Mouse (Mus musculus) heart, adult 11 months (tissue): ENCODE results near the gene Zfp30.

ENCODE experiments used
- DNase-seq: peaks from one replicate; pipeline ENCODE4 v3.0.0; 2022

The Zfp30 gene

GRCm38 (mm10) chr7:29783871-29784551 lies at the start of gene Zfp30:
Gene Zfp30, plus strand, starts transcription at chr7:29783998.
- DNase-seq, result peak; percentile 99

- no peak for DNase-seq
These were observed 41.5 kb upstream of the Zfp30 start for GRCm38 (mm10) chr7:29742258-29742657.

- DNase-seq, result peak; percentile 66
These were observed 23.3 kb upstream of the Zfp30 start for GRCm38 (mm10) chr7:29760476-29760875.

- DNase-seq, result no peak
These were observed 19.1 kb upstream of the Zfp30 start for GRCm38 (mm10) chr7:29764702-29765101.

- DNase-seq, result peak; percentile 98
These were observed 16.6 kb upstream of the Zfp30 start for GRCm38 (mm10) chr7:29767058-29767686.

- peak; percentile 99 for DNase-seq
These were observed 15.5 kb upstream of the Zfp30 start, which contains the start of gene Zfp84 for GRCm38 (mm10) chr7:29768090-29768900. Gene Zfp84, plus strand, starts transcription at chr7:29768552.

GRCm38 (mm10) chr7:29768980-29769379 lies 14.8 kb upstream of the Zfp30 start:
- DNase-seq, result no peak

- no peak for DNase-seq
These were observed 10.3 kb upstream of the Zfp30 start for GRCm38 (mm10) chr7:29773503-29773902.

- DNase-seq, result no peak
These were observed 9.4 kb upstream of the Zfp30 start for GRCm38 (mm10) chr7:29774371-29774770.

- no peak for DNase-seq
These were observed 7.2 kb upstream of the Zfp30 start for GRCm38 (mm10) chr7:29776568-29776967.

- DNase-seq, result no peak
These were observed 6.4 kb upstream of the Zfp30 start for GRCm38 (mm10) chr7:29777372-29777771.

GRCm38 (mm10) chr7:29785023-29785422 lies 1.2 kb downstream of the Zfp30 start:
- DNase-seq, result no peak

GRCm38 (mm10) chr7:29785888-29786287 lies 2.1 kb downstream of the Zfp30 start:
- no peak for DNase-seq

- peak; percentile 76 for DNase-seq
These were observed 9.1 kb downstream of the Zfp30 start for GRCm38 (mm10) chr7:29792906-29793305.

- peak; percentile 71 for DNase-seq
These were observed 23.2 kb downstream of the Zfp30 start for GRCm38 (mm10) chr7:29807046-29807445.

- DNase-seq, result peak; percentile 73
These were observed 28.4 kb downstream of the Zfp30 start for GRCm38 (mm10) chr7:29812244-29812643.

GRCm38 (mm10) chr7:29814381-29814780 lies 30.6 kb downstream of the Zfp30 start:
- peak; percentile 60 for DNase-seq

GRCm38 (mm10) chr7:29815061-29815784 lies 31.4 kb downstream of the Zfp30 start:
- peak; percentile 85 for DNase-seq

GRCm38 (mm10) chr7:29815910-29816429 lies 32.2 kb downstream of the Zfp30 start, which contains the start of gene Zfp790:
Gene Zfp790, plus strand, starts transcription at chr7:29816114.
- DNase-seq, result peak; percentile 99

- peak; percentile 97 for DNase-seq
These were observed 34.9 kb downstream of the Zfp30 start for GRCm38 (mm10) chr7:29818619-29819254.

- peak; percentile 71 for DNase-seq
These were observed 44.2 kb downstream of the Zfp30 start for GRCm38 (mm10) chr7:29828001-29828400.

GRCm38 (mm10) chr7:29829804-29830203 lies 46.0 kb downstream of the Zfp30 start:
- peak; percentile 48 for DNase-seq
